Mouse (Mus musculus) kidney, embryonic 16.5 days (tissue): ENCODE measurements around the gene St3gal3. TPM values are rescaled to one million over a fixed set of nuclear protein-coding genes. Genes with fewer than 3 reads are reported as not detected.
A peak's percentile ranks its signal among the peaks of the same experiment; 100 is the strongest.

Source experiments
- ATAC-seq: fragments of 200-750 bp; cut with Nextera tagmentation; 2 replicates; pipeline ENCODE4 v1.8.0; 2017; ENCODE audit warnings: moderate TSS enrichment; ENCODE audit not compliant: low FRiP score, low TSS enrichment
- H3K27ac ChIP-seq: fragments of 300-500 bp; sonication (generic); 2 replicates; pipeline ENCODE4 v1.5.1; 2014; ENCODE audit warnings: low read length
- H3K27me3 ChIP-seq: fragments of 300-500 bp; sonication (generic); 2 replicates; pipeline ENCODE4 v1.6.1; 2014; ENCODE audit warnings: low read length, control low read depth, mixed read lengths; ENCODE audit not compliant: insufficient read depth
- H3K36me3 ChIP-seq: fragments of 300-500 bp; sonication (generic); 2 replicates; pipeline ENCODE4 v1.6.1; 2014; ENCODE audit warnings: low read length, control low read depth, mixed read lengths; ENCODE audit not compliant: insufficient read depth
- H3K4me1 ChIP-seq: fragments of 300-500 bp; sonication (generic); 2 replicates; pipeline ENCODE4 v1.6.1; 2014; ENCODE audit warnings: low read length, control low read depth, mixed read lengths; ENCODE audit not compliant: insufficient read depth
- H3K4me2 ChIP-seq: fragments of 300-500 bp; sonication (generic); replicated peaks from 2 replicates; pipeline ENCODE4 v1.6.1; 2014; ENCODE audit warnings: low read depth, low read length
- H3K4me3 ChIP-seq: fragments of 300-500 bp; sonication (generic); 2 replicates; pipeline ENCODE4 v1.5.1; 2014; ENCODE audit warnings: mild to moderate bottlenecking, low read length
- H3K9ac ChIP-seq: fragments of 300-500 bp; sonication (generic); replicated peaks from 2 replicates; pipeline ENCODE4 v1.6.1; 2014; ENCODE audit warnings: low read length
- H3K9me3 ChIP-seq: fragments of 300-500 bp; sonication (generic); 2 replicates; pipeline ENCODE4 v1.6.1; 2016; ENCODE audit warnings: low read length, control low read depth
- WGBS: fragments of 180-500 bp; shearing (Covaris S2); extraction: QIAGEN DNeasy Blood & Tissue Kit; methylation state at CpG from one replicate; pipeline ENCODE4 v1.1.7; 2014; 5-methylcytosine and 5-hydroxymethylcytosine counted together
- polyA plus RNA-seq: library from polyadenylated mRNA; unstranded; fragments of >200 nt; fragmentation: Nextera tagmentation; extraction: Ambion mirVana; gene quantifications from 2 replicates; pipeline ENCODE4 v1.2.1, GENCODE M21; 2015

St3gal3 gene
- polyA plus RNA-seq, 1 experiment from 2014 or later: 8.7 TPM

- H3K27me3 ChIP-seq: no peaks in the 10 kb centered on the region
- WGBS: 88% methylated on average over 7 of the region's 7 CpGs
- no peak overlapping the region for H3K9ac ChIP-seq
- no peak for ATAC-seq
- H3K9me3 ChIP-seq: no peaks in the 10 kb centered on the region
- no peak overlapping the region for H3K4me2 ChIP-seq
- H3K4me3 ChIP-seq: no peak overlapping the region
- H3K27ac ChIP-seq: peak overlapping the region; percentile 26; the same call in 1 of the 2 replicates
- H3K36me3 ChIP-seq: no peaks in the 10 kb centered on the region
- peaks cover 22% of the 10 kb centered on the region for H3K4me1 ChIP-seq
Measured at GRCm38 (mm10) chr4:118031776-118032170, 102.9 kb downstream of the St3gal3 start.

- WGBS: 60% methylated on average over 6 of the region's 6 CpGs
- H3K27ac ChIP-seq: peak overlapping the region; percentile 26; the same call in 1 of the 2 replicates
- no peaks in the 10 kb centered on the region for H3K36me3 ChIP-seq
- peaks cover 22% of the 10 kb centered on the region for H3K4me1 ChIP-seq
- no peak overlapping the region for H3K9ac ChIP-seq
- peak; percentile 78 for ATAC-seq
- H3K4me3 ChIP-seq: no peak overlapping the region
- H3K4me2 ChIP-seq: no peak overlapping the region
- H3K27me3 ChIP-seq: no peaks in the 10 kb centered on the region
- H3K9me3 ChIP-seq: no peaks in the 10 kb centered on the region
Measured at GRCm38 (mm10) chr4:118031132-118031775, 103.5 kb downstream of the St3gal3 start.

GRCm38 (mm10) chr4:118030330-118030729 lies 104.4 kb downstream of the St3gal3 start:
- Histone ChIP-seq H3K4me2 (no peak overlapping the region), H3K4me3 (no peak overlapping the region), H3K27me3 (no peaks in the 10 kb centered on the region), H3K4me1 (peaks cover 27% of the 10 kb centered on the region), H3K27ac (no peak overlapping the region; the same call in 1 of the 2 replicates), H3K9me3 (no peaks in the 10 kb centered on the region), H3K9ac (no peak overlapping the region), H3K36me3 (no peaks in the 10 kb centered on the region)
- no peak for ATAC-seq
- 90% methylated on average over 5 of the region's 5 CpGs for WGBS

GRCm38 (mm10) chr4:118029892-118030291 lies 104.8 kb downstream of the St3gal3 start:
- H3K4me2 ChIP-seq: no peak overlapping the region
- H3K27me3 ChIP-seq: no peaks in the 10 kb centered on the region
- WGBS: 63% methylated on average over 6 of the region's 6 CpGs
- H3K4me3 ChIP-seq: no peak overlapping the region
- no peak for ATAC-seq
- H3K27ac ChIP-seq: 0 out of 2 replicates have a peak overlapping the region, but pooled peaks have one; percentile 63
- H3K9ac ChIP-seq: no peak overlapping the region
- peaks cover 27% of the 10 kb centered on the region for H3K4me1 ChIP-seq
- no peaks in the 10 kb centered on the region for H3K36me3 ChIP-seq
- H3K9me3 ChIP-seq: no peaks in the 10 kb centered on the region

GRCm38 (mm10) chr4:118028994-118029393 lies 105.7 kb downstream of the St3gal3 start:
- Histone ChIP-seq H3K4me1 (peaks cover 27% of the 10 kb centered on the region), H3K9me3 (no peaks in the 10 kb centered on the region), H3K27me3 (no peaks in the 10 kb centered on the region), H3K4me2 (no peak overlapping the region), H3K36me3 (no peaks in the 10 kb centered on the region), H3K9ac (no peak overlapping the region), H3K4me3 (no peak overlapping the region), H3K27ac (no peak overlapping the region; the same call in 1 of the 2 replicates)
- 85% methylated on average over 9 of the region's 9 CpGs for whole genome bisulfite sequencing
- no peak for ATAC-seq

GRCm38 (mm10) chr4:118025931-118026330 lies 108.8 kb downstream of the St3gal3 start:
- H3K36me3 ChIP-seq: no peaks in the 10 kb centered on the region
- peaks cover 17% of the 10 kb centered on the region for H3K4me1 ChIP-seq
- no peaks in the 10 kb centered on the region for H3K9me3 ChIP-seq
- no peak overlapping the region for H3K4me3 ChIP-seq
- no peak overlapping the region for H3K4me2 ChIP-seq
- ATAC-seq: peak; percentile 44; the same call in 1 of the 2 replicates
- no peak overlapping the region for H3K9ac ChIP-seq
- no peak overlapping the region for H3K27ac ChIP-seq
- WGBS: 45% methylated on average over 7 of the region's 7 CpGs
- H3K27me3 ChIP-seq: no peaks in the 10 kb centered on the region

GRCm38 (mm10) chr4:118025381-118025780 lies 109.3 kb downstream of the St3gal3 start:
- Histone ChIP-seq H3K27ac (no peak overlapping the region), H3K9ac (no peak overlapping the region), H3K27me3 (no peaks in the 10 kb centered on the region), H3K4me3 (no peak overlapping the region), H3K36me3 (no peaks in the 10 kb centered on the region), H3K4me2 (no peak overlapping the region), H3K9me3 (no peaks in the 10 kb centered on the region), H3K4me1 (peaks cover 13% of the 10 kb centered on the region; the same call in 1 of the 2 replicates)
- 86% methylated on average over 7 of the region's 7 CpGs for WGBS
- ATAC-seq: no peak

GRCm38 (mm10) chr4:118022811-118023210 lies 111.9 kb downstream of the St3gal3 start:
- H3K4me1 ChIP-seq: peaks cover 10% of the 10 kb centered on the region; the same call in 1 of the 2 replicates
- H3K4me2 ChIP-seq: no peak overlapping the region
- no peak for ATAC-seq
- no peaks in the 10 kb centered on the region for H3K9me3 ChIP-seq
- 90% methylated on average over 3 of the region's 3 CpGs for WGBS
- H3K27me3 ChIP-seq: no peaks in the 10 kb centered on the region
- H3K27ac ChIP-seq: no peak overlapping the region
- H3K4me3 ChIP-seq: no peak overlapping the region
- H3K36me3 ChIP-seq: no peaks in the 10 kb centered on the region
- no peak overlapping the region for H3K9ac ChIP-seq

- Histone ChIP-seq H3K9me3 (no peaks in the 10 kb centered on the region), H3K9ac (no peak overlapping the region), H3K4me1 (peaks cover 10% of the 10 kb centered on the region; the same call in 1 of the 2 replicates), H3K27ac (no peak overlapping the region), H3K36me3 (no peaks in the 10 kb centered on the region), H3K27me3 (no peaks in the 10 kb centered on the region), H3K4me2 (no peak overlapping the region), H3K4me3 (no peak overlapping the region)
- no peak for ATAC-seq
- WGBS: 85% methylated on average over 4 of the region's 4 CpGs
Measured at GRCm38 (mm10) chr4:118022406-118022805, 112.3 kb downstream of the St3gal3 start.

- Histone ChIP-seq H3K9ac (no peak overlapping the region), H3K4me1 (peaks cover 27% of the 10 kb centered on the region), H3K4me2 (no peak overlapping the region), H3K36me3 (no peaks in the 10 kb centered on the region), H3K27me3 (no peaks in the 10 kb centered on the region), H3K9me3 (no peaks in the 10 kb centered on the region), H3K27ac (no peak overlapping the region), H3K4me3 (no peak overlapping the region)
- 75% methylated on average over 8 of the region's 8 CpGs for WGBS
- ATAC-seq: no peak
Measured at GRCm38 (mm10) chr4:118019640-118020039, 115.1 kb downstream of the St3gal3 start.
